Mouse (Mus musculus): ENCODE results near the gene Sipa1l1.

- TF ChIP-seq CTCF (IDR thresholded peaks at IDR 0.05; ENCODE audit: insufficient read depth, low read depth, low read length), result no peak
- TF ChIP-seq POLR2A (IDR thresholded peaks at IDR 0.05; ENCODE audit: insufficient read depth, low read depth, low read length), result no peak
Measured at GRCm38 (mm10) chr12:82341696-82342095, 172.6 kb downstream of the Sipa1l1 start.
